Mouse (Mus musculus): Measurements from ENCODE around the gene Prim1. TPM values are rescaled to one million over a fixed set of nuclear protein-coding genes. Genes with fewer than 3 reads are reported as not detected.

Gene Prim1
- polyA plus RNA-seq, 1 experiment from 2014 or later, result 72.6 TPM

DNA sequence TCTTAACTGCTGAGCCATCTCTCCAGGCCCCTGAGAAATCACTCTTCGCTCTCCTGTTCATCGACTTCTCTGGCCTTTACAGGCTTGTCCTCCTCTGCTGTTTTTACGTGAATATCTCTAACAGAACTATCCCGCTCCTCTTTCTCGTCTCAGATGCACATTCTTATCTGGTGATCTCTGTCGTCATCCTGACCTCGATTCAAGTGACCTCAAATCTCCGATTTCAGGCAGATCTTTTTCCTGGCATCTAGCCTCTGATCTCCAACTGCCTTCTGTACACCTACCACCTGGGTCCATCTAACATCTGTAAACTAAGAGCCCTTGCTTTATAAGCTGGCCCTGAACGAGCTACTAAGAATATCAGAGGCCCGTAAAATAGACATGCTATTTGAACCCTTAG, 10.1 kb upstream of the Prim1 start:
- WGBS, result 90% methylated on average over 10 of the region's 10 CpGs
- no peak for ATAC-seq (ENCODE audit: low FRiP score, low read depth)
- Histone ChIP-seq H3K36me3 (no peaks in the 10 kb centered on the region), H3K4me2 (replicated peaks) (no peak overlapping the region), H3K9me3 (no peaks in the 10 kb centered on the region), H3K4me3 (no peak overlapping the region), H3K27me3 (no peaks in the 10 kb centered on the region), H3K27ac (replicated peaks) (no peak overlapping the region), H3K9ac (replicated peaks) (no peak overlapping the region), H3K4me1 (no peaks in the 10 kb centered on the region)

DNA sequence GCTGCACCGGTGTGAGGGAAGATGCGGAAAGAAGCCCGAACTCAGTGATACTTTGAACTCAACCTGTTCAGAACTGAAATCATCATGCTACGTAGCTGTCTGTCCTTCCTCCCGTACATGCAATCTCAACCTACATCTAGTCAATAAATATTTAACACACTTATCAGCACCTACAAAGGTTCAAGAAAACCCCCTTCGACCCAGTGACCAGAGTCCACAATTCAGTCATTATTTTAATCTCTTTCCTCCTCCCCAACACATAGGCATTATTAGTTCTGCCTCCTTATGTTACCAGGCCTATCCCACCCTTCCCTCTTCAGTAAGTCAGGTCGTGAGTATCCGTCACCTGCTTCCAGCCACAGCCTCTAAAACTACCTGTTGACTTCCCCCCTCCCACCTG, 9.5 kb upstream of the Prim1 start:
- H3K4me3 ChIP-seq, result no peak overlapping the region
- H3K4me1 ChIP-seq, result no peaks in the 10 kb centered on the region
- no peak overlapping the region for H3K9ac ChIP-seq (replicated peaks)
- ATAC-seq (ENCODE audit: low FRiP score, low read depth), result no peak
- no peaks in the 10 kb centered on the region for H3K9me3 ChIP-seq
- no peak overlapping the region for H3K27ac ChIP-seq (replicated peaks)
- 92% methylated on average over 8 of the region's 8 CpGs for WGBS
- no peaks in the 10 kb centered on the region for H3K27me3 ChIP-seq
- no peak overlapping the region for H3K4me2 ChIP-seq (replicated peaks)
- H3K36me3 ChIP-seq, result no peaks in the 10 kb centered on the region

DNA sequence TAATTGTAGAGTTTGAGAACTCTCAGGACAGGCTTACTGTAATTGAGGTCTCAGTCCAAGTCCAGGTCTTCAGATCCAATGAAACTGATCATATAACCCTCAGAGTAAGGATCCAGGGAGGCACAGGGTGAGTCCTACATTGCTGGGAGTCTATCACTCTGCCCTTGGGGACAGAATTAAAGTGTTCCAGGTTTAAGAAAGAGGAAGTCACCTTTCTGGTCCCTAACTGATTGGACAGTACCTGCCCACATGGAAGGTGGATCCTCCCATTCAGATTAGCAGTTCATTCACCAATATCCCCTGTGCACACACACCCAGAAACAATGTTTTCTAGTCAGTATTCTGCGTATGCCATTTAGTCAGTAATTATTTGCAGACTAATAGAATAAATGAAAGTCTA, 7.5 kb upstream of the Prim1 start, which contains the start of gene Hsd17b6:
Hsd17b6 (minus strand) TSS at position 166 of the 400 bp plus-strand sequence.
- no peak within 1 kb of the TSS for H3K27ac ChIP-seq (replicated peaks)
- ATAC-seq (ENCODE audit: low FRiP score, low read depth), result no peak
- no peaks in the 10 kb centered on the region for H3K36me3 ChIP-seq
- H3K4me2 ChIP-seq (replicated peaks), result no peak within 1 kb of the TSS
- H3K9me3 ChIP-seq, result no peaks in the 10 kb centered on the region
- H3K9ac ChIP-seq (replicated peaks), result no peak within 1 kb of the TSS
- no peak within 1 kb of the TSS for H3K4me3 ChIP-seq
- H3K4me1 ChIP-seq, result no peaks in the 10 kb centered on the region
- 94% methylated on average over 1 of the region's 1 CpGs for WGBS
- H3K27me3 ChIP-seq, result no peaks in the 10 kb centered on the region

DNA sequence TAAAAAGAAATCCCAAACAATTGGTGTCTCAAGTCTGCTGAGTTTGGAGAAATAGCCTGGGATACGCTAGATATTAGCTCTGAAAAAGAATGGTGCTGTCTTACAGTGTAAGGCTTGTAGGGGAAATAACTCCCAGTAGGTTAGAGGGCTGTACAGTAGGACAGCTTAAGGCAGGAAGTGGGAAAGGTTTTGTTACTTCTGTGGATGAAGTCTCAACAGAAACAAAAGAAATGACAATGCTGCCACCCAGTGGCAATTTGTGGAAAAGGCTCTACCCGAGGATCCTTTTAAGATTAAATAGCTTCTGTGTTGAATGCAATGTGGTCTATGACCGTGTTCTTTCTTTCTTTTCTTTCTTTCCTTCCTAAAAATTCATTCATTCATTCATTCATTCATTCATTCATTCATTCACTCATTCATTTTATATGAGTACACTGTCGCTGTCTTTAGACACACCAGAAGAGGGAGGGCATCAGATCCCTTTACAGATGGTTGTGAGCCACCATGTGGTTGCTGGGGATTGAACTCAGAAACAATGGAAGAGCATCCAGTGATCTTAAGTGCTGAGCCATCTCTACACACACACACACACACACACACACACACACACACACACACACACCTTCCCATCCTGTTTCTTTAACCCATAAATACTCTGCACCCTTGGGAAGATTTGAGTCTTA, 6.6 kb upstream of the Prim1 start:
- Histone ChIP-seq H3K4me3 (no peak overlapping the region), H3K4me1 (no peaks in the 10 kb centered on the region), H3K36me3 (no peaks in the 10 kb centered on the region), H3K27me3 (no peaks in the 10 kb centered on the region), H3K27ac (replicated peaks) (no peak overlapping the region), H3K9me3 (no peaks in the 10 kb centered on the region), H3K9ac (replicated peaks) (no peak overlapping the region), H3K4me2 (replicated peaks) (no peak overlapping the region)
- ATAC-seq (ENCODE audit: low FRiP score, low read depth), result peak; percentile 69
- WGBS, result 6% methylated on average over 4 of the region's 4 CpGs

DNA sequence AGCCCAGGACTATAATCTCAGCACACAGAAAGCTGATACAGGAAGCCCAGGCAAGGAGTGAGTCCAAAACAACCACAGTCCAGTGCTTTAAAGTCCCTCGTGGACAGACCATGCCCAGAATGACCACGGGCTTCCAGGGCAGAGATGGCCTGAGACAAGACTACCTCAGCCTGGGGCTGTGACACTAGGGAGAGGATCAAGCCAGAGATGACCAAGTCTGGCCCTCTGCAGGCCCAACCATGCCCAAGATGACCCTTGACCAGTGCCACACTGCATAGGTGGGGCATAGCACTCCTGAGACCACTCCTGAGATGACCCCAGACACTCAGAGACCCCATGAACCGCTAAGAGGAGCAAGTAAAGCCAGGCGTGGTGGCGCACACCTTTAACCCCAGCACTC, 5.2 kb upstream of the Prim1 start:
- Histone ChIP-seq H3K9me3 (no peaks in the 10 kb centered on the region), H3K27me3 (no peaks in the 10 kb centered on the region), H3K9ac (replicated peaks) (no peak overlapping the region), H3K4me3 (no peak overlapping the region), H3K4me2 (replicated peaks) (no peak overlapping the region), H3K27ac (replicated peaks) (no peak overlapping the region), H3K36me3 (no peaks in the 10 kb centered on the region), H3K4me1 (no peaks in the 10 kb centered on the region)
- 84% methylated on average over 5 of the region's 5 CpGs for WGBS
- ATAC-seq (ENCODE audit: low FRiP score, low read depth), result no peak

DNA sequence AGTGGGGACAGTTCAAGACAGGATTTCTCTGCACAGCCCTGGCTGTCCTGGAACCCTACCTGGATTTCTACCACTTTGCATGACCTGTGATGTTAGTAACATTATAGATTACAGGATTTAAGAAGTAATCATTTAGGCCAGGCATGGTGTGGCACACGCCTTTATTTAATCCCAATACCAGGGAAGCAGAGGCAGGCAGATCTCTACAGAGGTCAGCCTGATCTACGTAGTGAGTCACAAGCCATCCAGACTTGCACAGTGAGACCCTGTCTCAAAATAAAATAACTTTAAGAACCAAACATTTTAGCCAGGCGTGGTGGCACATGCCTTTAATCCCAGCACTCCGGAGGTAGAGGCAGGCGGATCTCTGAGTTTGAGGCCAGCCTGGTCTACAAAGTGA, 7.2 kb downstream of the Prim1 start:
- no peak for ATAC-seq (ENCODE audit: low FRiP score, low read depth)
- no peaks in the 10 kb centered on the region for H3K9me3 ChIP-seq
- H3K4me2 ChIP-seq (replicated peaks), result no peak overlapping the region
- 93% methylated on average over 5 of the region's 5 CpGs for WGBS
- no peaks in the 10 kb centered on the region for H3K27me3 ChIP-seq
- no peak overlapping the region for H3K4me3 ChIP-seq
- no peak overlapping the region for H3K27ac ChIP-seq (replicated peaks)
- peaks cover 70% of the 10 kb centered on the region for H3K36me3 ChIP-seq
- H3K4me1 ChIP-seq, result no peaks in the 10 kb centered on the region
- no peak overlapping the region for H3K9ac ChIP-seq (replicated peaks)

DNA sequence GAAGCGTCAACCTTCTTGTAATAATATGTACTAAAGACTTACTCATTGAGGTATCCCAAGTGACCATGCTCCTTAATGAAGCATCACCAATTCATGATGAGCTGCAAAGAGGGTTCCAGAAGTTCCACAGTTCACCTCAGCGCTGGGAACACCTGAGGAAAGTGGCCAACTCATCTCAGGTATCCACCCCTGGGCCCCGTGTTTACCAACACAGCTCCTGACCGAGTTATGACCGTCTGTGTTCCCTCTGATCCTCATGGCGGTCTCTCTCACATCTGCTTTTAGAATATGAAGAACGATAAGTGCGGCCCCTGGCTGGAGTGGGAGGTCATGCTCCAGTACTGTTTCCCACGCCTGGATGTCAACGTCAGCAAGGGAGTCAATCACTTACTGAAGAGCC, 8.5 kb downstream of the Prim1 start:
- H3K4me2 ChIP-seq (replicated peaks), result no peak overlapping the region
- no peaks in the 10 kb centered on the region for H3K27me3 ChIP-seq
- ATAC-seq (ENCODE audit: low FRiP score, low read depth), result no peak
- H3K4me3 ChIP-seq, result no peak overlapping the region
- H3K4me1 ChIP-seq, result no peaks in the 10 kb centered on the region
- H3K9me3 ChIP-seq, result no peaks in the 10 kb centered on the region
- no peak overlapping the region for H3K9ac ChIP-seq (replicated peaks)
- H3K27ac ChIP-seq (replicated peaks), result no peak overlapping the region
- WGBS, result 95% methylated on average over 10 of the region's 10 CpGs
- H3K36me3 ChIP-seq, result peaks cover 74% of the 10 kb centered on the region

DNA sequence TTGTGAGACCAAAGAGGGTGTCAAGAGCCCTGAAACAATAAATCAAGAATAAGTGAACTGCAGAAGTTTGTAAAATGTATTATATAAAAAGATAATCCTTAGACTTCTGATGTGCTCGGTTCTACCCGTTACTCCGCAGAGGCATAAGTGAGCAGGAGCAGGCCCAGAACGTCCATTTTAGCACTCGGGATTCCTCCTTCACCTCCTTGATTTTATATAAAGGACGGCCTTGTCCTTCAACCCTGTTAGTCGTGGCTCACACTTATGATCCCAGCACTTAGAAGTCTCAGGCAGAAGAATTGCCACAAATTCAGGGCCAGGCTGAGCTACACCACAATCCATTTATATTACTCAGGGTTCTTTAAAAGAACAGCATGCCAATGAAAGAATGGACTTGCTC, 15.0 kb downstream of the Prim1 start:
- no peaks in the 10 kb centered on the region for H3K9me3 ChIP-seq
- H3K36me3 ChIP-seq, result peaks cover 59% of the 10 kb centered on the region
- WGBS, result 93% methylated on average over 7 of the region's 7 CpGs
- no peak overlapping the region for H3K9ac ChIP-seq (replicated peaks)
- ATAC-seq (ENCODE audit: low FRiP score, low read depth), result no peak
- H3K4me1 ChIP-seq, result peaks cover 5% of the 10 kb centered on the region
- H3K27ac ChIP-seq (replicated peaks), result no peak overlapping the region
- H3K4me3 ChIP-seq, result no peak overlapping the region
- H3K4me2 ChIP-seq (replicated peaks), result no peak overlapping the region
- no peaks in the 10 kb centered on the region for H3K27me3 ChIP-seq

DNA sequence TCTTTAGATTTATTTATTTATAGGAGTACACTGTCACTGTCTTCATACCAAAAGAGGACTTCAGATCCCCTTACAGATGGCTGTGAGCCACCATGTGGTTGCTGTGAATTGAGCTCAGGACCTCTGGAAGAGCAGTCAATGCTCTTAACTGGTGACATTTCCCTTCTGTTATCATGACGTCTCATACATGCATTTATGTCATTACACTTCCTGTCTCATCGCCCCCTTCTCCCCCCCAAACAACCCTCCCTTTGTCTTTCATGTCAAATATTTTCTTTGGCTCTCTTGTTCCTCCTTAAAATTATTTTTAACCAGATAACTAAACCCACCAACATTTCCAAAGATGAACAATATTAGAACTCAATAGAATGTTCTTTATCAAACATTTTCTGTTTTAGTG, 15.9 kb downstream of the Prim1 start:
- ATAC-seq (ENCODE audit: low FRiP score, low read depth), result no peak

DNA sequence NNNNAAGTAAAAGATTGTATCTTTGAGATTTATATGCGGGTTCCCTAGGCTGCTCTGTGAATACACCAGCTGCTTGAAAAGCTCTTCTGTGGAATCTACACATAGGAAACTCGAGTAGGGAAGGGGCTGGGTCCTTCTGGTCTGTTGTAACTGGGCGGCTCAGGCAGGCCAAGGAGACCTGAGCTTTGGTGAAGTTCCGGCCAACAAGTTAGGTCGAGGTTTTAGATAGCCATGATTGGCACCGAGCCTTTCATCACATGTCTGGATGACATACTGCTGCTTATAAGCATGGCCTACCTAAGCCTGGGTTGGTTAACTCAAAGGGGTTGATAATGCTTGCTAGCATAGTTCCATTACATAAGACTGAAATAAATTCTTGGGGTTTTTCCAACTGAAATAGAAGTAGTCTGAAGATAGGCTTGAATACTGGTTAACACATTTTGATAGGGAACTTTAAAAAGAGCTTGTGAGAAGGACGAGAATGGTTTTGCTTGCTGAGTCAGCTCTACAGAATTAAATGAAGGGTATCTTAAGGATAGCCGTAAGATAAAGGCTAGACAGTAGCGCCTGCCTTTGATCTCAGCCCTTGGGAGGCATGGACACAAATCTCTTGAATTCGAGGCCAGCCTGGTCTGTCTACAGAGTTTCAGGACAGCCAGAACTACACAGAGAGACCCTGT, 21.9 kb downstream of the Prim1 start:
- Histone ChIP-seq H3K4me1 (peaks cover 35% of the 10 kb centered on the region), H3K36me3 (peaks cover 36% of the 10 kb centered on the region), H3K4me2 (replicated peaks) (peak overlapping the region; percentile 87), H3K9ac (replicated peaks) (peak overlapping the region; percentile 96), H3K4me3 (peak overlapping the region; percentile 97), H3K9me3 (no peaks in the 10 kb centered on the region), H3K27me3 (no peaks in the 10 kb centered on the region), H3K27ac (replicated peaks) (no peak overlapping the region; the same call in 1 of the 2 replicates)
- WGBS, result 5% methylated on average over 10 of the region's 10 CpGs
- no peak for ATAC-seq (ENCODE audit: low FRiP score, low read depth)

More for the DNA sequence above, 15.9 kb downstream of the Prim1 start:
- 89% methylated on average over 2 of the region's 2 CpGs for WGBS
- H3K4me3 ChIP-seq, result no peak overlapping the region
- no peak overlapping the region for H3K9ac ChIP-seq (replicated peaks)
- no peaks in the 10 kb centered on the region for H3K9me3 ChIP-seq
- H3K4me1 ChIP-seq, result peaks cover 5% of the 10 kb centered on the region
- no peak overlapping the region for H3K27ac ChIP-seq (replicated peaks)
- H3K27me3 ChIP-seq, result no peaks in the 10 kb centered on the region
- peaks cover 53% of the 10 kb centered on the region for H3K36me3 ChIP-seq
- H3K4me2 ChIP-seq (replicated peaks), result no peak overlapping the region

DNA sequence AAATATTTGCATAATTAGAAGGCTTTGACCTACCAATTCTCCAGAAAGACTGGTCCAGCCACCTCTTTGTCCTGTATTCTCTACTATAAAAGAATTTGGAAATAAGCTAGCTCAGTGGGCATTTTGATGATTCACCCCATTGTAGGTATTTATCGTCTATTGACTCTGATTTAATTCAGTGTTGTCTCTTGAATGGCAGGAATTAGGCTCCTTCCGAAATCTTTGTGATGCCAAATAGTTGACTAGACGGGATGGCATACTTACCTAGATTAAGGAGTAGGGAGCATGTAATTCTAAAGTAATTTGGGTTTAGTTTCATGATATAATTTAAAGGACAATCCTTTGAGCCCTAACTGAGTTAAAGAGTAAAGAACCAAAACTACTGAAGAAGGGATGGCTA, 23.0 kb downstream of the Prim1 start:
- Histone ChIP-seq H3K4me1 (peaks cover 35% of the 10 kb centered on the region), H3K4me3 (no peak overlapping the region), H3K27ac (replicated peaks) (no peak overlapping the region), H3K36me3 (peaks cover 42% of the 10 kb centered on the region), H3K9ac (replicated peaks) (no peak overlapping the region), H3K9me3 (no peaks in the 10 kb centered on the region), H3K27me3 (no peaks in the 10 kb centered on the region), H3K4me2 (replicated peaks) (peak overlapping the region; percentile 21)
- 50% methylated on average over 3 of the region's 3 CpGs for WGBS
- no peak for ATAC-seq (ENCODE audit: low FRiP score, low read depth)

DNA sequence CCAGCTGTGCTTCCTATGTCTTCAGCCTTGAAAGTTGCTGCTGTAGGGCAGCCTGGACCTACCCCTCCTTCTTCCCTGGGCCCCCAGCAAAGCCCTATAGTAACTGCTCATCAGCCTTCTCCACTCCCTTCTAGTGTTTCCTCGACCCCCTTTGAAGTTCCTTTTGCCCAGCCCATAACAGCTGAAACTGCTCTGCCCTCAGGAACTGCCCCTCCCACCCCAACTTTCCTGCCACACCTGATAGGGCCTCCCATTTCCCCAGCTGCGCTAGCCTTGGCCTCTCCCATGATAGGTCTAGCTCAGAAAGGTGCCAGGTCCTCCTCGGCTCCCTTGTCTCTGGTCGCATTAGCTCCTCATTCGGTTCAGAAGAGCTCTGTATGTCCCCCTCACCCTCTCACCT, 24.2 kb downstream of the Prim1 start:
- peak overlapping the region; percentile 7; the same call in 1 of the 2 replicates for H3K9ac ChIP-seq (replicated peaks)
- H3K27me3 ChIP-seq, result no peaks in the 10 kb centered on the region
- H3K4me1 ChIP-seq, result peaks cover 40% of the 10 kb centered on the region
- ATAC-seq (ENCODE audit: low FRiP score, low read depth), result no peak
- H3K4me3 ChIP-seq, result no peak overlapping the region
- no peak overlapping the region for H3K4me2 ChIP-seq (replicated peaks)
- 72% methylated on average over 5 of the region's 5 CpGs for WGBS
- peaks cover 54% of the 10 kb centered on the region for H3K36me3 ChIP-seq
- no peaks in the 10 kb centered on the region for H3K9me3 ChIP-seq
- H3K27ac ChIP-seq (replicated peaks), result no peak overlapping the region
